Mouse (Mus musculus) heart, postnatal 0 days (tissue): ENCODE results near the gene Cxcl10.

Experiments
- CTCF ChIP-seq: IDR thresholded peaks from 2 replicates; pipeline ENCODE4 v1.5.1; 2016; ENCODE audit warnings: antibody characterized with exemption, control low read depth, low read depth
- EP300 ChIP-seq: IDR thresholded peaks from 2 replicates; pipeline ENCODE4 v1.6.1; 2016; ENCODE audit warnings: antibody characterized with exemption, low read depth

GRCm38 (mm10) chr5:92384855-92385254 lies 36.2 kb upstream of the Cxcl10 start:
- TF ChIP-seq CTCF (peak; percentile 60), EP300 (no peak)
